Mouse (Mus musculus): Measurements from ENCODE around the gene Fam102b. TPM values are rescaled to one million over a fixed set of nuclear protein-coding genes. Genes with fewer than 3 reads are reported as not detected.

Gene Fam102b
- polyA plus RNA-seq, 1 experiment, result 41.2 TPM

DNA sequence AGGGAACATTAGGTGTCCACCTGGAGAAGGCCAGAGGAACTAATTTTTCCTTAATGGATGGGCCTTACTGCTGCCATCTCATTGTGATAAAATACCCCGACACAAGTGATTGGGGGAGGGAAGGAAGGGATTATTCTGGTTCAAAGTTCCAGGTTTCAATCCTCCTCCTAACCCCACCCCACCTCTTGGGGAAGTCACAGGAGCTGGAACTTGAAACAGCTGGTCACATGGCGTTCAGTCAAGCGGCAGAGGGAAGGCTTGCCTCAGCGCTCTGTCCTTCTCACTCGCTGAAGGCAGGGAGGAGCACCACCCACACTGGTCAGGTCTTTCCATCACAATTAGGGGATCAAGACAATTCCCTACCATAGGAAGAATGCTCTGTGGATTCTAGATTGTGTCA, 88.7 kb downstream of the Fam102b start:
- TF ChIP-seq POLR2A (IDR thresholded peaks at IDR 0.05; ENCODE audit: borderline replicate concordance, low read depth, low read length) (no peak), CTCF (IDR thresholded peaks at IDR 0.05; ENCODE audit: low read depth, low read length) (no peak)
- Histone ChIP-seq H3K4me3 (ENCODE audit: insufficient read depth, low read length) (no peak overlapping the region), H3K27ac (ENCODE audit: insufficient read depth, low read depth, low read length) (no peak overlapping the region), H3K4me1 (ENCODE audit: control insufficient read depth, insufficient read depth, low read length) (peaks cover 3% of the 10 kb centered on the region)

GRCm38 (mm10) chr3:108933557-108933956, 93.8 kb downstream of the Fam102b start:
- Histone ChIP-seq H3K4me3 (ENCODE audit: insufficient read depth, low read length) (no peak overlapping the region), H3K4me1 (ENCODE audit: control insufficient read depth, insufficient read depth, low read length) (peaks cover 6% of the 10 kb centered on the region), H3K27ac (ENCODE audit: insufficient read depth, low read depth, low read length) (no peak overlapping the region)
- TF ChIP-seq CTCF (IDR thresholded peaks at IDR 0.05; ENCODE audit: low read depth, low read length) (no peak), POLR2A (IDR thresholded peaks at IDR 0.05; ENCODE audit: borderline replicate concordance, low read depth, low read length) (no peak)

GRCm38 (mm10) chr3:108926308-108926707, 101.1 kb downstream of the Fam102b start:
- Histone ChIP-seq H3K27ac (ENCODE audit: insufficient read depth, low read depth, low read length) (no peak overlapping the region), H3K4me3 (ENCODE audit: insufficient read depth, low read length) (no peak overlapping the region), H3K4me1 (ENCODE audit: control insufficient read depth, insufficient read depth, low read length) (peaks cover 4% of the 10 kb centered on the region)
- TF ChIP-seq POLR2A (IDR thresholded peaks at IDR 0.05; ENCODE audit: borderline replicate concordance, low read depth, low read length) (no peak), CTCF (IDR thresholded peaks at IDR 0.05; ENCODE audit: low read depth, low read length) (no peak)

DNA sequence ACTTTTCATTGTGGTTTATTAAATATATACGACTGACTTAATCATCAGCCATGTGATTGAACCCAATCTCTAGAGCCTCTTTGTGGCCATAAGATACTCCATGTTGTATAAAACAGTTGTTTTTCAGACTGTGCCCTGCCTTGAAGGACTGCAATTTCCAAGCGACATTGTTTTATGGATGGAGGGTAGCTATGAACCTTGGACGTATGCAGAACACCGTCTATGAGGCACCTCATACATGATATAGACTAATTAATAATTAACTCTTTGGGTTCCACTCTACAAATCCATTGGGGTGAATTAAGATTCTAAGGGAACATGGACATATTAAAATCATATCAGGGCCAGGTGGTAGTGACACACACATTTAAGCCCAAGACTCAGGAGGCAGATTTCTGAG, 101.7 kb downstream of the Fam102b start:
- peaks cover 4% of the 10 kb centered on the region for H3K4me1 ChIP-seq (ENCODE audit: control insufficient read depth, insufficient read depth, low read length)
- H3K4me3 ChIP-seq (ENCODE audit: insufficient read depth, low read length), result no peak overlapping the region
- no peak overlapping the region for H3K27ac ChIP-seq (ENCODE audit: insufficient read depth, low read depth, low read length)
- no peak for TF ChIP-seq CTCF (IDR thresholded peaks at IDR 0.05; ENCODE audit: low read depth, low read length)
- no peak for TF ChIP-seq POLR2A (IDR thresholded peaks at IDR 0.05; ENCODE audit: borderline replicate concordance, low read depth, low read length)

GRCm38 (mm10) chr3:108921822-108922221, 105.6 kb downstream of the Fam102b start:
- Histone ChIP-seq H3K4me1 (ENCODE audit: control insufficient read depth, insufficient read depth, low read length) (peaks cover 4% of the 10 kb centered on the region), H3K4me3 (ENCODE audit: insufficient read depth, low read length) (no peak overlapping the region), H3K27ac (ENCODE audit: insufficient read depth, low read depth, low read length) (no peak overlapping the region)
- TF ChIP-seq CTCF (IDR thresholded peaks at IDR 0.05; ENCODE audit: low read depth, low read length) (no peak), POLR2A (IDR thresholded peaks at IDR 0.05; ENCODE audit: borderline replicate concordance, low read depth, low read length) (no peak)

Other genes with a start within 250 kb of the Fam102b start
- 128 and 141 TPM in 2 replicates for gene Stxbp3, start 187.1 kb downstream of the Fam102b start, polyA plus RNA-seq (2012; ENCODE audit: insufficient read depth, insufficient read length, missing spikeins)
- gene Fndc7, start 137.6 kb downstream of the Fam102b start, polyA plus RNA-seq (2012; ENCODE audit: insufficient read depth, insufficient read length, missing spikeins), result 0.51 and 1.0 TPM in 2 replicates
- gene Prpf38b, start 115.9 kb downstream of the Fam102b start, polyA plus RNA-seq (2012; ENCODE audit: insufficient read depth, insufficient read length, missing spikeins), result 198 and 227 TPM in 2 replicates
- gene Henmt1, start 87.7 kb downstream of the Fam102b start, polyA plus RNA-seq (2012; ENCODE audit: insufficient read depth, insufficient read length, missing spikeins), result not detected in 2 replicates
- gene Gm9857, start 87.2 kb downstream of the Fam102b start, polyA plus RNA-seq (2012; ENCODE audit: insufficient read depth, insufficient read length, missing spikeins), result not detected in 2 replicates
- gene Slc25a54, start 52.9 kb upstream of the Fam102b start, polyA plus RNA-seq (2012; ENCODE audit: insufficient read depth, insufficient read length, missing spikeins), result not detected in 2 replicates
- gene Slc25a24, start 95.5 kb upstream of the Fam102b start, polyA plus RNA-seq (2012; ENCODE audit: insufficient read depth, insufficient read length, missing spikeins), result 46.2 and 48.2 TPM in 2 replicates

Measured in bone marrow macrophage, adult 2 months (primary cell).